Mouse (Mus musculus): Measurements from ENCODE around the gene Pip4k2a. TPM values are rescaled to one million over a fixed set of nuclear protein-coding genes. Genes with fewer than 3 reads are reported as not detected.

Pip4k2a gene
- polyA plus RNA-seq, 1 experiment from 2014 or later, result 6.1 TPM

DNA sequence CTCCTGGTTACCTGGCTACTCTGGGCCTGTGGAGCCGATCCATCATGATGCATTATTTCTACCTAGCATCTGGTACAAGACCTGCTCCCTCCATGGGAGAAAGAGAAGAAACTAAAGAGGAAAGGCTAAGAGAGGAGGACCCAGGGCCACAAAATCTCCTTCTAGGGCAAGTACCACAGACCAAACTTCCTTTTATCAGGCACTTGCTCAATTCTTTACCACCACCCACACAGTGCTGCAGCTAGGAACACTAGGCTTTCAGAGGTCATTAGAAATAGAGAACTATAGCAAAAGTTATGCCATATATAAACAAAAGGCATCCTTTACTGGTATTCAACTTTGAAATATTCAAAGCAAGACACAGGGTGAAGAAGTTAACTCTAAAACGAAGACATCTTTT is 21.8 kb downstream of the Pip4k2a start:
- H3K4me3 ChIP-seq, result no peak overlapping the region
- peaks cover 9% of the 10 kb centered on the region for H3K4me1 ChIP-seq
- no peak overlapping the region for H3K27ac ChIP-seq (replicated peaks)
- H3K9me3 ChIP-seq, result peaks cover 10% of the 10 kb centered on the region; the same call in 1 of the 2 replicates
- no peak for DNase-seq (ENCODE audit: low spot score)
- H3K36me3 ChIP-seq (replicated peaks), result peaks cover 3% of the 10 kb centered on the region; the same call in 1 of the 2 replicates
- H3K27me3 ChIP-seq (replicated peaks; ENCODE audit: low read depth, poor library complexity, severe bottlenecking), result no peaks in the 10 kb centered on the region
- WGBS, result 90% methylated on average over 2 of the region's 2 CpGs

DNA sequence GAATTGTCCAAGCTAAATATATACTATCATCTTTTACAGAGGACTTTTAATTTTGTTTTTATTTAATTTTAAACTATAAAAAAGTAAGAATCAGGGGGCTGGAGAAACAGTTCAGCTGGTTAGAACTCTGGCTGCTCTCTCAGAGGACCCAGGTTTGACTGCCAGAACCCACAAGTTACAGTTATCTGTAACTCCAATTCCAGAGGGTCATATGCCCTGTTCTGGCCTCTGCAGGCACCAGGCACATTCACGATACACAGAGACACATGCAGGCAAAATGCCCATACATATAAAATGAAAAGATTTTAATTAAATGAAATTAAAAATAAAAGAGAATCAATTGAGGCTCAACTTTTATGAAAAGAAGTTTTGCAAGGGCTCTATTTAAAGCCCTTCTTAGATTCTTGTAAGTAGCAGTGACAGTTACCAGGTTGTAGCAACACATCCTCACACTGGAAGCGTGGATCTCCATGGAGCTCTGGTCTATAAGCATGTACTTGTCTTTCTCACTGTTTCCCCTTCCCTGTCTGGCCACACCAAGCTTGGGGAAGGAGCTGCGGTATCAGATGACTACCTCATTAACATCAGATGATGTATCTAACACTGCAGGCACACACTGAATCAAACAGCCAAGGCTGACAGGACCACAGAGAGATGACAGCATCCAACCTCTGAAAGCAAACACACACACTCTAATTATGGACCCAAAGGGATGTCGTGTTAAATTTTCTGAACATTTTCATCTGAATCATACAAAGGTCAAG is 22.9 kb downstream of the Pip4k2a start:
- DNase-seq (ENCODE audit: low spot score), result no peak
- Histone ChIP-seq H3K27ac (replicated peaks) (no peak overlapping the region), H3K36me3 (replicated peaks) (peaks cover 3% of the 10 kb centered on the region; the same call in 1 of the 2 replicates), H3K9me3 (peaks cover 10% of the 10 kb centered on the region; the same call in 1 of the 2 replicates), H3K27me3 (replicated peaks; ENCODE audit: low read depth, poor library complexity, severe bottlenecking) (no peaks in the 10 kb centered on the region), H3K4me1 (peaks cover 9% of the 10 kb centered on the region), H3K4me3 (no peak overlapping the region)
- 55% methylated on average over 4 of the region's 4 CpGs for WGBS

DNA sequence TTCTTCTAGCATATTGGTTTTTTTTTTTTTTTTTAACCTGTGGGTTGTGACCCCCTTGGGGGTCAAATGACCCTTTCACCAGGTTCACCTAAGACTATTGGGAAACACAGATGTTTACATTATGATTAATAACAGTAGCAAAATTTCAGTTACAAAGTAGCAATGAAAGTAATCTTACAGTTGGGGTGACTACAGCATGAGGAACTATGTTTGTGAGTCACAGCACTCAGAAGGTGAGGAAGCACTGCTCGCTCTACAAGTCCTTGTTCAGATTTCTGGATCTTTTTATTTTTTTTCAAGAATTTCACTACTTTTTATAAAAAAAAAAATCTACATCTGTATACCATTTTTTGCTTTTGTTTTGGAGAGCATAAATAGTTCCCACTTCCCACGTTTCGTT is 26.4 kb downstream of the Pip4k2a start:
- H3K27me3 ChIP-seq (replicated peaks; ENCODE audit: low read depth, poor library complexity, severe bottlenecking), result no peaks in the 10 kb centered on the region
- H3K4me1 ChIP-seq, result peaks cover 16% of the 10 kb centered on the region
- DNase-seq (ENCODE audit: low spot score), result no peak
- WGBS, result 88% methylated on average over 3 of the region's 3 CpGs
- H3K27ac ChIP-seq (replicated peaks), result no peak overlapping the region
- H3K4me3 ChIP-seq, result no peak overlapping the region
- peaks cover 3% of the 10 kb centered on the region; the same call in 1 of the 2 replicates for H3K36me3 ChIP-seq (replicated peaks)
- peaks cover 10% of the 10 kb centered on the region; the same call in 1 of the 2 replicates for H3K9me3 ChIP-seq

DNA sequence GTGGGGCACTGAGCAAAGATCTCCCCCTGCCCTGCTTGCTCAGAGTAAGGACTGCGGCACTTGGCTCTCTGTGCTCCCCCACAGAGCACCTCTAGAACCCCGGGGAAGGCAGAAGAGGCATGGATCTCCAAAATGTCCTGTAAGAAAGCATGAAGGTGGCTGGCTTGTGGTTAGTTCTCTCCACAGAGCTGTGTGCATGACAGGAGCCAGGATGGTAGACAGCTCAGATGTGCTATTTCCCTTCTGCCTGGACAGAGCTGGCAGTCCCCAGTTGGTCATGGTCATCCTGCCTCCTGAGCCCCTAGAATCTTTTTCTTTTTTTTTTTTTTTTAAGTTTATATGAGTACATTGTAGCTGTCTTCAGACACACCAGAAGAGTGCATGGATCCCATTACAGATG is 27.5 kb downstream of the Pip4k2a start:
- peaks cover 14% of the 10 kb centered on the region for H3K4me1 ChIP-seq
- WGBS, result 75% methylated on average over 2 of the region's 2 CpGs
- H3K4me3 ChIP-seq, result no peak overlapping the region
- peaks cover 3% of the 10 kb centered on the region; the same call in 1 of the 2 replicates for H3K36me3 ChIP-seq (replicated peaks)
- DNase-seq (ENCODE audit: low spot score), result no peak
- no peak overlapping the region for H3K27ac ChIP-seq (replicated peaks)
- H3K27me3 ChIP-seq (replicated peaks; ENCODE audit: low read depth, poor library complexity, severe bottlenecking), result no peaks in the 10 kb centered on the region
- peaks cover 10% of the 10 kb centered on the region; the same call in 1 of the 2 replicates for H3K9me3 ChIP-seq

DNA sequence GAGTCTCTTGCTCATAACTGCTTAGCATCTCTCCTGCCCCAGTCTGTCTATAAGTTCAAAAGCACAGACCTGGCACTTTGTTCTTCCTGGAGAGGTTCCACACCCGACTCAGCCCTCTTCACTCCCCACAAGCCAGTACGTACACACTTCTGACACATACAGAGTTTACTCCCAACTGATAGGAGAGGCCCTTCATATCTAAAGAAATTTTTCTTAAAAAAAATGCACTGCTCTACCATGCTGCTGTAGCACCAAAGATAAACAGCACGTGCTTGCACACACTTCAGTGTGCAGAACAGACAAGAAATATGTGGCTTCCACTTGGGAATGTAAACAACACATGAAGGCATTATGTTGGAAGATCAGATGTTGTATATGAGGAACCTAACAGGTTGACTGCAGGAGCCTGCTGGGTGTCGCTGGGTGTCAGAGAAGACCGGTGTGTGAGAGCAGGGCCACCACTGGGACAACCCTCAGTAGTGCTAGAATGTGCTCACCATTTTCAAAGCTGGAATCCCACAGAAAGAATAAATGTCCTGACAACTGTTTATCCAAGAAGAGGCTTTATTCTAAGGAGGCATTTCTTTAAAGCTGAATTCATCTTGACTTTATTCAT is 28.8 kb downstream of the Pip4k2a start:
- H3K9me3 ChIP-seq, result peaks cover 10% of the 10 kb centered on the region; the same call in 1 of the 2 replicates
- no peaks in the 10 kb centered on the region for H3K27me3 ChIP-seq (replicated peaks; ENCODE audit: low read depth, poor library complexity, severe bottlenecking)
- peaks cover 8% of the 10 kb centered on the region; the same call in 1 of the 2 replicates for H3K4me1 ChIP-seq
- 89% methylated on average over 5 of the region's 5 CpGs for WGBS
- H3K4me3 ChIP-seq, result no peak overlapping the region
- no peak for DNase-seq (ENCODE audit: low spot score)
- no peak overlapping the region for H3K27ac ChIP-seq (replicated peaks)
- H3K36me3 ChIP-seq (replicated peaks), result peaks cover 3% of the 10 kb centered on the region; the same call in 1 of the 2 replicates

DNA sequence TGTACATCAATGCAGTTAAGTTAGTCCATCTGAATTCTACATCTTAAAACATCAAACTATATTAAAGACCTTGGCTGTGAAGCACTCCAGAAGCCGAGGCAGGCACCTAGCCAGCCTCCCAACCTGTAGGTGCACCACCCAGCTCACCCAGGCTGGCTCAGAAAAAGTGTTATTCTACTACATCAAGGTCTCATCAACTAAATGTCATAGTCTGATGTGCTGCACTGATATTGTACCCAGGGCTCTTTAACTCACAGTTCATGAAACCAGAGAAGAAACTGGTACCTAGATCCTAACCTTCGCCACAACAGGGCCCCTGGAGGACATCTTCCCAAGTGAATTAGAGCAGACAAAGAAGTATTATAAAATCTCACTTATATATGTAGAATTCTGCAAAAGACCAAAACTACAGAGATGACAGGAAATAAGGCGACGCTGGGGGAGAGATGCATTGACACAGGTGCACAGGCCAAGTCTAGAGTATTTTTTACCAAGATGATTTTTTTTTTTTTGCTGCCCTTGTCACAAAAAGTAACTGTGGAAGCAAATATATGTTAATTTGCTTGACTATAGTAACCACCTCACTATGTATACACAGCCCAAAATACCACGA is 30.4 kb downstream of the Pip4k2a start:
- 90% methylated on average over 5 of the region's 5 CpGs for WGBS
- Histone ChIP-seq H3K27me3 (replicated peaks; ENCODE audit: low read depth, poor library complexity, severe bottlenecking) (no peaks in the 10 kb centered on the region), H3K27ac (replicated peaks) (no peak overlapping the region), H3K36me3 (replicated peaks) (no peaks in the 10 kb centered on the region), H3K9me3 (no peaks in the 10 kb centered on the region), H3K4me1 (peaks cover 18% of the 10 kb centered on the region), H3K4me3 (no peak overlapping the region)
- DNase-seq (ENCODE audit: low spot score), result no peak

DNA sequence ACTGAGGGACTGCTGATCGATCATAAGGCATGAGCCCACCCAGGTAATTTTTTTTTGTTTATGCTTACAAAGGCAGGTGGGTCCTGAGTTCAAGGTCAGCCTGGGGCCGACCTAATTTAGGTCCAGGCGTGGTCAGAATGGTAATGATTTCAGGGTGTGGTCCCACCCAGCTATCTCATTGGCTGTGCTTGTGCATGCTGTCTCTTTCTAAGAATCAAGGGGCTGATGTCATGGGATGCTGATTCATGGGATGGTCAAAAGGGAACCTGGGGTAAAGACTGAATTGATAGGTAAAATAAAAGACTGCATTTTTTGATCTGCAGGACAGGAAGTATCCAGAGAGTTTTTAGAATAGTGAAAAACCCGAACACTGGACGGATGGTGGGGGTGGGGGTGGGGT is 31.4 kb downstream of the Pip4k2a start:
- Histone ChIP-seq H3K27ac (replicated peaks) (no peak overlapping the region), H3K9me3 (no peaks in the 10 kb centered on the region), H3K27me3 (replicated peaks; ENCODE audit: low read depth, poor library complexity, severe bottlenecking) (no peaks in the 10 kb centered on the region), H3K4me3 (no peak overlapping the region), H3K4me1 (peaks cover 18% of the 10 kb centered on the region), H3K36me3 (replicated peaks) (no peaks in the 10 kb centered on the region)
- no peak for DNase-seq (ENCODE audit: low spot score)
- 87% methylated on average over 5 of the region's 5 CpGs for WGBS

DNA sequence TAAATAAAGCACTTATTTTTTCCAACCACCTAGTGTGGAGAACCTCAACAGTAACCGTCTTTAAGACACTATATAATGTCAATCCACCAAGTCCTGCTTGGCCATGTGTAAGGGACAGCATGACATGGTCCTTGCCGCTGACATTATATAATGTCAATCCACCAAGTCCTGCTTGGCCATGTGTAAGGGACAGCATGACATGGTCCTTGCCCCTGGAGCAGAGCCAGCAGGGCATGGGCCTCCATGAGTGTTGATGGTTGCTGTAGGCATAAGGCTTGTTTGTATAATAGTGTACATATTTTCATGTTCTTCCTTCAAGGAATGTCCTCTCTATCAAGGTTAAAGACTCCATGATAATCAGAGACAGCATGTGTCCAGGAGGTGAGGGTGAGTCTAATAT is 32.0 kb downstream of the Pip4k2a start:
- no peak overlapping the region for H3K4me3 ChIP-seq
- H3K27ac ChIP-seq (replicated peaks), result no peak overlapping the region
- H3K36me3 ChIP-seq (replicated peaks), result no peaks in the 10 kb centered on the region
- DNase-seq (ENCODE audit: low spot score), result no peak
- H3K9me3 ChIP-seq, result no peaks in the 10 kb centered on the region
- WGBS, result 94% methylated on average over 2 of the region's 2 CpGs
- H3K27me3 ChIP-seq (replicated peaks; ENCODE audit: low read depth, poor library complexity, severe bottlenecking), result no peaks in the 10 kb centered on the region
- H3K4me1 ChIP-seq, result peaks cover 22% of the 10 kb centered on the region

DNA sequence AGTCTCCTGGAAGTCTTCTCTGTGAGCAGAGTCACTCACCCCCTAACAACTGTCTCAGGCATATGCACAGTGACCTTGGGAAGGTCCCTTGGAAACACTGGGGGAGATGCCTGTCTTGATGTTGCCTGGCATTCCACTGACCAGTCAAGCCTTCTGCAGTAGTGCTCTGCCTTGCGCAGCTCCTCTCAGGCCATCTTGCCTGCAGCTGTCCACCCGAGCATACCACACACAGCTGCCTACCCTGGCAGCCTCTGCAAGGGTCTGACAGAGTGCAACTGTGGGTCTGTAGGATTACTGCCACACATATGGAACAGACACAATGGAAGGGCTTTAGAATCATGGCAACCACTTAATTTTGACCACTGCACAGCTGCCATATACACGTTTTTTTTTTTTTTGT is 32.8 kb downstream of the Pip4k2a start:
- H3K27ac ChIP-seq (replicated peaks), result no peak overlapping the region
- DNase-seq (ENCODE audit: low spot score), result no peak
- H3K4me1 ChIP-seq, result peaks cover 30% of the 10 kb centered on the region
- WGBS, result 75% methylated on average over 3 of the region's 3 CpGs
- H3K36me3 ChIP-seq (replicated peaks), result no peaks in the 10 kb centered on the region
- no peaks in the 10 kb centered on the region for H3K9me3 ChIP-seq
- H3K4me3 ChIP-seq, result no peak overlapping the region
- no peaks in the 10 kb centered on the region for H3K27me3 ChIP-seq (replicated peaks; ENCODE audit: low read depth, poor library complexity, severe bottlenecking)

DNA sequence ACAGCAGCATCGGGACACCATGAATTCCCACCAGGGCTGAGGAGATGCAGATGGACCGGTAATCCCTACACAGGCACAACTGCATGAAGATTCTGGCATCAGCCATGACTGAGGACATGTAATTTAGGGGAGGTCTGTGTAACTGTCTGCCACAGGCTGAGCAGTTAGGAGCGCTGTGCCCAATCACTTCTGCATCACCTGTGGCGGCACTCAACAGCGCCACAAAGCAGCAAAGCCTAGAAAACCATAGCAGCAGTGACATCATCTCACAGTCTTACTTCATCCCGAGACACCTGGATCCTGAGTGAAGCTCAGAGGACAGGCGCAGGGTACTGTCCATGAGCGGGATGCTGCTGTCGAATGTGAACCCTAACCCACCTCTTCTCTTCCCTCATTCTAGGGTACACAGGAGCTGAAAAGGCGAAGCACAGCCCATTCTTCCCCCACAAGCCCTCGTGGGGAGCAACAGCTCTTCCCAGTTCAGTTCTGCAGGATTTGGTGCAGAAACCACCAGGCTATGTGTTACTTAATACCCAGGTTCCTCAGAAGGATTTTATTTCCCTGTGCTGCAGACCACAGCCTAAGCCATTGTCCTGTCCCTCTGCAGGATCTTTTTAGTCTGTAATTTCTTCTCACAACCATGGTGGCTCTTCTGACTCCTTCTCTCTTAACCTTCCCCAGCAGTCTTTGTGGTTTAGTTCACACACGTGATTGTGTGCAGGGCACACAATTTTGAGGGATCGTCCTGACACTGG is 34.5 kb downstream of the Pip4k2a start:
- H3K4me1 ChIP-seq, result peaks cover 23% of the 10 kb centered on the region
- 77% methylated on average over 13 of the region's 13 CpGs for WGBS
- no peaks in the 10 kb centered on the region for H3K36me3 ChIP-seq (replicated peaks)
- H3K27ac ChIP-seq (replicated peaks), result no peak overlapping the region
- H3K4me3 ChIP-seq, result no peak overlapping the region
- no peaks in the 10 kb centered on the region for H3K9me3 ChIP-seq
- DNase-seq (ENCODE audit: low spot score), result no peak
- H3K27me3 ChIP-seq (replicated peaks; ENCODE audit: low read depth, poor library complexity, severe bottlenecking), result no peaks in the 10 kb centered on the region

DNA sequence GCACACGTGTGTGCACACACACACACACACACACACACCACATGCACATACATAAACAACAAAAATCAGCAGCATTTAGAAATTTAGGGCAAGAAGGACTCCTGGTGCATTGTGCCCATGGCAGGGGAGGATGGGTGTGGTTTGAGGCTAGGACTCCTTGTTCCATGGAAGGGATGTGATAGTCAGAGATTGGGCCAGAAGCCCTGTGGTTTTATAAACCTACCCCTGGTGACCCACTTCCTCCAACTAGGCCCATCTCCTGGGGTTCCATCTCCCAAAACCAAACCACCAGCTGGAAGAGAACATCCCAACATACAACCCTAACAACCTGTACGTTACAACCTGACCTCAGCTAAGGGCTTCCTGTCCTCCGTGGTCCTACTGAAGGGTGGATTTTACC is 35.4 kb downstream of the Pip4k2a start:
- Histone ChIP-seq H3K9me3 (no peaks in the 10 kb centered on the region), H3K27me3 (replicated peaks; ENCODE audit: low read depth, poor library complexity, severe bottlenecking) (no peaks in the 10 kb centered on the region), H3K4me3 (no peak overlapping the region), H3K36me3 (replicated peaks) (no peaks in the 10 kb centered on the region), H3K4me1 (peaks cover 31% of the 10 kb centered on the region), H3K27ac (replicated peaks) (no peak overlapping the region)
- no peak for DNase-seq (ENCODE audit: low spot score)
- WGBS, result 82% methylated on average over 3 of the region's 3 CpGs

DNA sequence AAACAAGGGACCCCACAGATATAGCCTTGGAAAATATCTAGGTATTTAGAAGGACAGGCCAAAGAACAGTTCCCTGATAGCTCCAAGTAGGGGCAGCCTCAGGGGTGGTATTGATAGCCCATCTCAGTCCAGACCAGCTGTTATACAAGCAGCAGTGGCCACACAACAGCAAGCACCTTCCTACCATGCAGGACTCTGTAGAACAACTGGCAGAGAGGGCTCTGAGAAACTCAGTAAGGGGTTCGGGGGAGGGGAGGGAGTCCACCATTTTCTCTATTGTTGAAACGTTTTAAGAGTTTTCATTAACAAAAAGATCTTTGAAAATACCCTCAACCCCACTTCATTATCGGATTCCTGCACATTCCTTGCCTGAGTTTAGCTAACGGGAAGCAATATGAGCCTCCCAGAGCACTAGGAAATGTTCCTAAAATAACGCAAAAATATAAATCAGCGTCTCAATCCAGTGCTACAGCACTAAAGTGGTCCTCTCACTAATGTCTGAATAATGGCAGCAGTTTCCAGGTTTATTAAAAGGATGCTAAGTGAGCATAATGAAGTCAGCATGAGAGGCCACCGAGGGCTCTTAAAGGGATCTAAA is 37.5 kb downstream of the Pip4k2a start:
- Histone ChIP-seq H3K27ac (replicated peaks) (no peak overlapping the region), H3K36me3 (replicated peaks) (no peaks in the 10 kb centered on the region), H3K9me3 (no peaks in the 10 kb centered on the region), H3K4me1 (peaks cover 41% of the 10 kb centered on the region), H3K4me3 (no peak overlapping the region), H3K27me3 (replicated peaks; ENCODE audit: low read depth, poor library complexity, severe bottlenecking) (no peaks in the 10 kb centered on the region)
- DNase-seq (ENCODE audit: low spot score), result no peak
- 50% methylated on average over 7 of the region's 7 CpGs for WGBS

Measured in embryonic facial prominence, embryonic 10.5 days (tissue).